Mouse (Mus musculus) right cerebral cortex, postnatal 14 days (tissue): ENCODE measurements around the gene Gas2.
A peak's percentile ranks its signal among the peaks of the same experiment; 100 is the strongest.

Experiments
- DNase-seq: peaks from one replicate; pipeline ENCODE4 v3.0.0; 2022

Gene Gas2

GRCm38 (mm10) chr7:51972252-51972855 is 110.5 kb downstream of the Gas2 start:
- DNase-seq: peak; percentile 26

DNA sequence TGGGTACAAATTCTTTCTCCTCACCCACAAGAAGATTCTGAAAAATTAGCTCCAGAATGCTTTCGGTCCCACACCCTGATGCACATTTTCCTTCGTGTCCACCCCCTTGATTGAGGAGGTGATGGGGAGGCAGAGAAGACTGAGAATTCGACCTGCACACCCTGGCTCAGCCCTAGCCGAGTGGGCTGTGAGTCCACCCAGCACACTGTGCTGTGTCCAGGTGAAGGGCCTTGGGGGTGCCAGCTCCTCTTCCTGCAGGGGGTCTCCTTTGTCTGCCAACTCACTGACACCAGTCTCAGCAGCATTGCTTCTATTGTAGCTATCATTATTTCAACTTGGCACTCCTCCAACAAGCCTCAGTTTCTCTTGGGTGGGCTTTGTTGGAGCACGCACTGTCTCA is 111.3 kb downstream of the Gas2 start:
- no peak for DNase-seq

GRCm38 (mm10) chr7:51973526-51973925 is 111.7 kb downstream of the Gas2 start:
- no peak for DNase-seq

DNA sequence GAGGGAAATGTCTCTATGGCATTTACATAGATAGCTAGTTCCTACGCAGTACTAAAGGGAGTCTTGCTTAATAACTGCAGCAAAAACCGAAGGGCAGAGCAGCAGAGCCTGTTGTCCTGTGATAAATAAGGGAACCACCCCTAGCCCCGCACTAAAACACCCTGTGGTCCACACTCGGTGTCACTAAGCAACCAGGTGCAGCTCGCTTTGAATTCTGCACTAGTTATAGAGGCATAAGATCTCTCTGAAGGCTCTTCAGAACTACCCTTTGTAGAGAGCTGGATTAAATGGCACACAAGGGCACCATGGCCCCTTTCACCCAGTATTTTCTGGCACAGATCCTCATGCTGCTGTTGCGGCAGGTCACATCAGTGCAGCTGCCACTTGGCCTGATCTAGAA is 113.4 kb downstream of the Gas2 start:
- no peak for DNase-seq

GRCm38 (mm10) chr7:51979271-51979670 is 117.5 kb downstream of the Gas2 start:
- DNase-seq: no peak

DNA sequence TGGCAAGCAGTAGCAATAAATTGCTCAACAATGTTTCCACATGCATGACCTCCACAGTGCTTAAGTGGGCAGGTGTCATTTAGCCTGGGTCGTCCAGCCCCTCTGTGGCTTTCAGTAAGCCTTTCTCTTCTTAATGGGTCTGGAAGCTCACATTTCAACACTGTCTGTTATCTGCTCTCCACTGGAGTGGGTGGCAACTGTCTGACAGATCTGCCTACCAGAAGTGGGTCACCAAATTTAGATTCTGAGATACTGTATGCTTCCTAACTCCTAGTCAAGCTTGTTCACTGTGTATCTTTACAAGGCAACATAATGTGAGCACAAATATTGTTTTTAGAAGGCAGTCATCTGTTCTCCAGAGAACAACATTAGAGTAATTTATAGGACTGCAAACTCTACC is 120.5 kb downstream of the Gas2 start:
- DNase-seq: no peak

DNA sequence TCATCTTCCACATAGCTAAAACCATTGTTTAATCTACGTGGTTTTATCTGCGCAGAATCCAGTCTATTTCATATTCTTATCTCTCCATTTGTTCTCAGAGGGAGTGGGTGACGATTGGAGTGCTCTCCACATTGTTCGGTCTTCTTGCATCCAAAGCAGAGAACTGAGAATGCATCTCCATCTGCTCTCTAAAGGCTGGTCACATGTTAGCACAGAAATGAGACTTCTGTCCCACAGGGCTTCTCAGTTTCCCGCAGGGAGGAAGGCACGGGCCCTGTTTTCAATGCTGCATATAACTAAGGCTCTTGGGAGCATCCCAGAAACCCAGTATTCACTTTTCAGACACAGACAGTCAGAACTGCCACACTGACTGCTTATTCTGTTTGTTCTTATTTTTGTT is 123.9 kb downstream of the Gas2 start:
- no peak for DNase-seq

DNA sequence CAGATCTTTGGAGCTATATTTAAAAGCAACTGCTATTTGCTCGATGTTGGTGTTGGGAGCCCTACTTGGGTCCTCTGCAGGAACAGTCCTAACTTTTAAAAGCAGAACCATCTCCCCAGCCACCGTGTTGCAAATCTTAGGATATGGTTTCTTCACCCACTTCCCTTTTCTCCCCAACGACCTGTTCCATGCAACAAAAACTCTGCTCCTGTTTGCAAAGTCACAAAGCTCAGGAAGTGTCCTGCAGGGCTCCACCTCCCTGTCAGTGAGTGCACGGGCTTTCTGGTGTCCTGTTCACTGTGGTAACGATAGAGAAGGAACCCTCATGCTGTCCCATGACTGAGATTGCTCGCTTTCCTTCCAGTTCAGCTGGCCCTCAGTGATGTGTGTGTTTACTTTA is 125.1 kb downstream of the Gas2 start:
- DNase-seq: no peak

- DNase-seq: no peak
Measured at GRCm38 (mm10) chr7:51991020-51991419, 129.2 kb downstream of the Gas2 start.

DNA sequence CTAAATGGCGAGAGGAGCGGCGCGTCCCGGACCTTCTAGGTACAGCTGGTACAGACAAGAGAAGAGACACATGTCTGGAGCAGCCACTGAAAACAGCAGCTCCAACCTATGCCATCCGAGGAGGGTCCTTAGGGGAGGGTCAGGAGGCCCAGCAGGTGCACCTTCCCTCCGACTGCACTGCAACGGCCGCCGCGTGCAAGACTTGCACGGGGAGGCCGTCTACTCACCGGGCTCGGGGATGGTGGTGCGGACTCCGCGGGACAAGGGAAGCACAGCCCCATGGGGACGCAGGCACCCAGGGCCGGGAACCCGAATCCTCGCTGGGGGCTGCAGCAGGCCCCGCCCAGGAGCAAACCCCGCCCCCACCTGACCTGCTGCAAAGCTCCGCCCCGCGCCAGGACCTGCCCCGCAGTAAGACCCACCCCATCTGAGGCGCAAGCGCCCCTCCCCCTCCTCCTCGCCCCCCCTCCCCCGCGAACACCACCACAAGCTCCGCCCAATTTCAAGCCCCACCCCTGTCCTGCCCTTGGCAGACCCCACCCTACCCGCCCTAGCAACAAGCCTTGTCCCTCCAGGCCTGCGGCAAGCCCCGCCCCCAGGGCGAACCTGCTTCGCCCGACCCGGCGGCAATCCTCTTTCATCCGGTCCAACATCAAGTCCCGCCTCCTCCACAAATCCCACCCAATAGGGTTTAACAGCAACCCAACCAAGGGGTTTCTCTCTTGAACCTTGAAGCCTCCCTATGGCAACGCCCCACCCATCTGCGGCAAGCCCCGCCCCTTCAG is 143.9 kb downstream of the Gas2 start, which contains the start of gene Svip:
Gene Svip, minus strand, starts transcription at position 508 of the 785 bp plus-strand sequence.
- peak; percentile 85 for DNase-seq

DNA sequence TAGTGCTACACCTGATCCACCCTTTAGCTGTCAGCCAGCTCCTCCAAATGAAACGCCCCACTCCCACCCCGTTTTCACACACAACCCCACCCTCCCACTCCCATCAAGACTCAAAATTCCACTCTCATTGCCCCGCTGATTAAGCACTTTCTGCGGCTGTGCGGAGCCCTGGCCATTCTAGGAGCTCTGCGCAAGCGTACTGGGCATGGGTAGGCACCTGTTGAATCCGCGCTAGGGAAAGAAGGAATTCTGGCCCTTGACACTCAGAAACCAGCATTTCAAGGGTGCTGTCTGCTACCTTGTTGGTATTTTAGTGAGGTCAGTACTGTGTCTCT is 144.4 kb downstream of the Gas2 start:
- DNase-seq: no peak

DNA sequence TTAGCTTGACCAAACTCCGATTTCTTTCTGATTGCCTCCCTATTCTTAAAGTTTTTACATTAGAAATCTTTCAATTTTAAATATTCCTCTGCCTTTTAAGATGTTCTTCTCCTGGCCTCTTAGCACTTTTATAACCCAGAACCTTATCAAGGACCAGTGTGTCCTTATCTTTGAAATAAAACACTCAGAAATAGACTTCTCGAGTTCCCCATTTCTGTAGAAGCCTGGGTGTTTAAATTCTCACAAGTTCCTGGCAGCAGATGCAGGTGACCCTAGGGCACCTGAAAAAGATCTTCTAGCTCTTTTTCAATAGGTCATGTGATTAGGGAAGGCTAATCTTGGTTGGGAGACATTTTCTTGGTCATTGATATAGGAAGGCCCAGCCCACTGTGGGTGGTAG is 145.3 kb downstream of the Gas2 start:
- no peak for DNase-seq

DNA sequence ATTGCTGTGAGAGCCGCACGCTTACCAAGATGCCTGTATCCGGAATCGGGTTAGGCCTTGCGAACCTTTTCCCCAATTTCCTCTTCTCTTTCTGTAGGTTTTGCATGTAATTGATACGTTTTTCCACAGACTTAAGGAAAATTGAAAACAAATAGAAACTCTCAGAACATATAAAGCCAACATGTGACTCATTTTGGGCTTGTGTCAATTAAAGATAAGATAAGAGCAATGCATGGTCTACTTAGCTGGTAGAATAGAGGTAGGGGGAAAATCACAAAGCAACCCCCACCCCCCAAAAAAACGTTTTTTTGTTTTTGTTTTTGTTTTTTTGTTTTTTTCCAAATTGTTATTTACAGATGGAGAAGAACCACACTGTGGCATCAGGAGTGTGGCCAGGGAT is 151.6 kb downstream of the Gas2 start:
- no peak for DNase-seq

DNA sequence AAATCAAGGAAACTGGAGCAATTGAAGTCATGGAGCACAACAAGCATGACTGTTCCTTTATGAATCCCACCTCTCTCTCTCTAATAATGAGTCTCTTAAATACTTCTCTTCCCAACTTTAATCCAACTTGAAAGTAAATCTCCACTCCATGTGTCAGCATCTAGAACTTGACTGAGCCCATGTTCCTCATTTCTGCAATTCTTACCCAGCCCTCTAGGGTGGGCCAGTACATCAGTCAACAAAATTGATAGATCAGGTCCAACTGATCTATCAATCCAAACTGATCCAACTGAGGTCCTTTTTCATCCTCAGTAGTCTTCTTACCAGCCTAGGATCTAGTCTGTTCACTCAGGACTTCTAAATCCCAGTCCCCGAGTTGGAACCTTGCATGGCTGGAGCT is 153.4 kb downstream of the Gas2 start:
- DNase-seq: no peak

- DNase-seq: no peak
Measured at GRCm38 (mm10) chr7:52015628-52016027, 153.8 kb downstream of the Gas2 start, which contains the start of gene 1700015G11Rik. 1700015G11Rik (minus strand) TSS chr7:52015728.

DNA sequence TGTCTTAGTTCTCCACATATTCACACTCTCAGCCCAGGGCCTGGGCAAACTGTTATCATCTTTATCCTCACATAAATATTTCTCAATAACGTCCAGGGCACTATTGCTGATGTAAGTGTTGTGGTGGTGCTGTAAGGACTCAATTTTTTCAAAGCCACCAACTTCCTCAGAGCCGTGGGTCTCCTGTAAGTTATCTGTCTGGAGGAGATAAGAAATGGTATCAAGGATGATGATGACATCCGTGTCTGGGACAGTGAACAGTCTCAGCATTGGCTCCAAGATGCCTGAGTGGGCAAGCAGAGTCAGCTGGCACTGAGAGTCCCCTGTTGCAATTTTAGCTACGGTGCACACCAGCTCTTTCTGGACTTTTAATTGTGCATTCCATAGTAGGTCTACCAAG is 160.2 kb downstream of the Gas2 start:
- no peak for DNase-seq

DNA sequence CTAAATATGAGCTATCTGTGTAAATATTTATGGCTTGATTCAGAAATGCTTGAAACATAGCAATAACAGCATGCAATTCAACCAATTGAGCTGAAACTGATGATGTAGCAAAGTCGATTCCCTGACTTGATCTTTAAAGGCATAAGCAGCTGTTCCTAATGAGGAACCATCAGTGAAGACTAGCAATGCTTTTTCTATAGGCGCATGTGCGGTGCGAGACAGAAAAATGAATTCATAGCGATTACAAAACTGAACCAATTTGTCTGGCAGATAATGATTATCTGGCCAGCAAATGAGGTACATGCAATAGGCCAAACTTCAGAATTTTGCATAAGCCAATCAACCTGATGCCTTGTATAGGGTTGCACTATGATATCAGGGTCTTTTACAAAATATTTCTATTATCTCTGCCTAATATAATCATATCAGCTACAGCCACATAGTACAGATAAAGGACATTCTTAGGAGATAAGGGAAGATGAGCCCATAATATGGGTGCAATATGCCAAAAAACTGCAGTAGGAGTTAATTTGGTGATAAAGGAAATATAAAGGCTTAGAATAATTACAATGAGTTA is 162.3 kb downstream of the Gas2 start:
- no peak for DNase-seq

GRCm38 (mm10) chr7:52037600-52038582 is 176.1 kb downstream of the Gas2 start:
- DNase-seq: peak; percentile 46
